Mouse (Mus musculus) forebrain, embryonic 16.5 days (tissue): ENCODE results near the gene Hcar1. TPM values are rescaled to one million over a fixed set of nuclear protein-coding genes. Genes with fewer than 3 reads are reported as not detected.

ENCODE experiments used
- polyA plus RNA-seq: library from polyadenylated mRNA; unstranded; fragments of >200 nt; fragmentation: Nextera tagmentation; extraction: Ambion mirVana; gene quantifications from 2 replicates; pipeline ENCODE4 v1.2.1, GENCODE M21; 2015

The Hcar1 gene
- polyA plus RNA-seq, 1 experiment from 2014 or later = 0.54 TPM

Other genes with a start within 250 kb of the Hcar1 start
- 83.1 and 93.0 TPM in 2 replicates for gene Clip1, start 195.4 kb downstream of the Hcar1 start, polyA plus RNA-seq
- gene Zcchc8, start 158.9 kb downstream of the Hcar1 start, polyA plus RNA-seq = 92.7 and 96.1 TPM in 2 replicates
- 145 and 163 TPM in 2 replicates for gene Rsrc2, start 130.6 kb downstream of the Hcar1 start, polyA plus RNA-seq
- gene Kntc1, start 130.3 kb downstream of the Hcar1 start, polyA plus RNA-seq = 12.6 and 12.8 TPM in 2 replicates
- gene Hcar2, start 14.5 kb downstream of the Hcar1 start, polyA plus RNA-seq = not detected in 2 replicates
- 127 and 129 TPM in 2 replicates for gene Denr, start 27.2 kb upstream of the Hcar1 start, polyA plus RNA-seq
- gene Gm43518, start 47.4 kb upstream of the Hcar1 start, polyA plus RNA-seq = 2.3 and 2.4 TPM in 2 replicates
- gene Ccdc62, start 50.7 kb upstream of the Hcar1 start, polyA plus RNA-seq = 3.0 and 4.9 TPM in 2 replicates
- gene Hip1r, start 93.6 kb upstream of the Hcar1 start, polyA plus RNA-seq = 33.3 and 35.7 TPM in 2 replicates
- gene Vps37b, start 152.2 kb upstream of the Hcar1 start, polyA plus RNA-seq = 104 and 112 TPM in 2 replicates
- gene Abcb9, start 215.8 kb upstream of the Hcar1 start, polyA plus RNA-seq = 11.3 and 13.4 TPM in 2 replicates
- gene Ogfod2, start 232.3 kb upstream of the Hcar1 start, polyA plus RNA-seq = 37.4 and 38.6 TPM in 2 replicates
- 66.1 and 71.0 TPM in 2 replicates for gene Arl6ip4, start 236.1 kb upstream of the Hcar1 start, polyA plus RNA-seq